In the genomic region with DNA sequence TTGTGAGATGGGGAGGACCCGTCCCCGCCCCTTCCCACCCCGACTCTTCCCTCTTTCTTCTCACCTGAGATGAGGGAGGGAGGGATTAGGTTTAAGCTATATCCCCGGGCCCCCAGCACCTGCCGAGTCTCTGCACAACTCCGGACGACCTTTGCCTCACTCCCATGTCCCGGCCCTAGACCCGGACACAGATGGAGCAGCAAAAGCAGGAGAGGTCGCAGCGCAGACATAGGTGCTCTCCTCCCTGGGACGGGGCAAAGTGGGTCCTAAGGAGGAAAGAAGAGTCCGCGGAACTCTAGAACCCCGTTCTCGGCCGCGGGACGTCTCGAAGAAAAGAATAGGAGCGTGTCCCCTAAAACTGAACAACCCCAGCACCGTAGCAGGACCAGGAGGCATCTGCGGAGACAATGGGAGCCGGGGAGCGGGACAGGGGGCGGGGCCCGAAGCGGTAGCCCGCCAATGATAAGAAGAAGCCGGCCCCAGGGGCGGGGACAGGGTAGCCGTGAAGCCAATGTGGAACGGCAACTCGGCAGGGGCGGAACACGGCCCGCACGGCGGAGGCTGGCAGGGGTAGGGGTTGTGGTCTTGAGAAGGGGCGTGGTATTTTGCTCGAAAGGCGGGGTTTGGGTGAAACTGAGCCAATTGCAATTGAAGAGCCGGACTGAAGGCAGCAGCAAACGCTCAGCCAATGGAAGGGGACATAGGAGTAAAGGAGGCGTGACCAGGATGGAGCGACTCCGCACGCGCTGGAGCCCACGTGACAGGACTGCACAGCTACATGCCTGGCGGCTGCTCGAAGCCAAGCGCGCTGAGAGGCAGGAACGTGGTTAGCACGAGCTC, we compare ENCODE assay signal across 8 mouse cellular contexts. TPM values are rescaled to one million over a fixed set of nuclear protein-coding genes. Genes with fewer than 3 reads are reported as not detected.
A peak's percentile ranks its signal among the peaks of the same experiment; 100 is the strongest.
DNase-seq lines count a peak whose midpoint lies in the region; ATAC-seq and TF ChIP-seq lines count a peak whose summit lies in the region.

A gene (minus strand): TSS at position 374 of the 840 bp plus-strand sequence.
A gene (minus strand): TSS at position 421 of the 840 bp plus-strand sequence.
A gene (plus strand): TSS at position 656 of the 840 bp plus-strand sequence.

- no peak for TF ChIP-seq CTCF in kidney, postnatal 0 days (IDR thresholded peaks at IDR 0.05; ENCODE audit: low read depth)
- no peak for TF ChIP-seq CTCF in liver, embryonic 14.5 days (IDR thresholded peaks at IDR 0.05; ENCODE audit: low read depth)

- peak within 1 kb of the TSS; percentile 63 for H3K9ac ChIP-seq in heart, embryonic 14.5 days (ENCODE audit: low read length)
- H3K9ac ChIP-seq in kidney, postnatal 0 days (ENCODE audit: low read depth, low read length): peak within 1 kb of the TSS; percentile 62
- H3K9ac ChIP-seq in liver, embryonic 14.5 days (replicated peaks): peak within 1 kb of the TSS; percentile 20; the same call in 1 of the 2 replicates

- H3K9me3 ChIP-seq in forebrain, embryonic 10.5 days: peaks cover 9% of the 10 kb centered on the region
- H3K9me3 ChIP-seq in heart, embryonic 14.5 days (ENCODE audit: control insufficient read depth, low read length): no peaks in the 10 kb centered on the region
- H3K9me3 ChIP-seq in kidney, postnatal 0 days (replicated peaks; ENCODE audit: low read length): no peaks in the 10 kb centered on the region
- no peaks in the 10 kb centered on the region for H3K9me3 ChIP-seq in liver, embryonic 14.5 days (ENCODE audit: control insufficient read depth, low read length)

- peak within 1 kb of the TSS; percentile 92 for H3K27ac ChIP-seq in forebrain, embryonic 10.5 days
- H3K27ac ChIP-seq in heart, embryonic 14.5 days (replicated peaks in 1 of 2; ENCODE audit: control insufficient read depth in 1 of 2, insufficient read depth in 1 of 2, low read depth in 2 of 2, low read length in 2 of 2): no peak within 1 kb of the TSS
- no peak within 1 kb of the TSS for H3K27ac ChIP-seq in kidney, postnatal 0 days
- H3K27ac ChIP-seq in liver, embryonic 14.5 days: no peak within 1 kb of the TSS

- H3K27me3 ChIP-seq in forebrain, embryonic 10.5 days (ENCODE audit: poor library complexity, severe bottlenecking): peaks cover 37% of the 10 kb centered on the region
- H3K27me3 ChIP-seq in heart, embryonic 14.5 days (ENCODE audit: control insufficient read depth, insufficient read depth, low read length): peaks cover 10% of the 10 kb centered on the region; the same call in 1 of the 2 replicates
- no peaks in the 10 kb centered on the region for H3K27me3 ChIP-seq in kidney, postnatal 0 days (ENCODE audit: insufficient read depth, low read length)
- no peaks in the 10 kb centered on the region for H3K27me3 ChIP-seq in liver, embryonic 14.5 days (ENCODE audit: control insufficient read depth, insufficient read depth, low read length)
- no peaks in the 10 kb centered on the region for H3K27me3 ChIP-seq in splenic B cell, adult 2 months (ENCODE audit: control insufficient read depth, insufficient read depth, low read length, poor library complexity, severe bottlenecking)

- peak; percentile 50; the same call in 1 of the 2 replicates for TF ChIP-seq EP300 in liver, embryonic 14.5 days (IDR thresholded peaks at IDR 0.05; ENCODE audit: low read depth)

- peak within 1 kb of the TSS; percentile 77 for H3K4me3 ChIP-seq in forebrain, embryonic 10.5 days
- H3K4me3 ChIP-seq in heart, embryonic 14.5 days (ENCODE audit: control insufficient read depth in 1 of 2, insufficient read depth in 1 of 2, low read depth in 1 of 2, low read length in 2 of 2): peak within 1 kb of the TSS; percentile 47 to 81
- peak within 1 kb of the TSS; percentile 55 for H3K4me3 ChIP-seq in kidney, postnatal 0 days (replicated peaks; ENCODE audit: low read depth, low read length)
- peak within 1 kb of the TSS; percentile 46 to 47; a peak in 3 of 4 replicates for H3K4me3 ChIP-seq in liver, embryonic 14.5 days (ENCODE audit: insufficient read depth in 1 of 2, low read depth in 2 of 2, low read length in 2 of 2)

- 1% methylated on average over 56 of the region's 56 CpGs for WGBS in forebrain, embryonic 10.5 days
- WGBS in heart, embryonic 14.5 days: under 1% methylated on average over 56 of the region's 56 CpGs
- under 1% methylated on average over 56 of the region's 56 CpGs for WGBS in kidney, postnatal 0 days
- WGBS in liver, embryonic 14.5 days (ENCODE audit: insufficient replicate concordance): 1% methylated on average over 56 of the region's 56 CpGs

- peaks cover 39% of the 10 kb centered on the region for H3K36me3 ChIP-seq in forebrain, embryonic 10.5 days (replicated peaks)
- H3K36me3 ChIP-seq in heart, embryonic 14.5 days (ENCODE audit: control insufficient read depth, insufficient read depth, low read length): no peaks in the 10 kb centered on the region
- 0 out of 2 replicates have a peak, but pooled peaks cover 6% of the 10 kb centered on the region for H3K36me3 ChIP-seq in kidney, postnatal 0 days (ENCODE audit: insufficient read depth, low read length)
- H3K36me3 ChIP-seq in liver, embryonic 14.5 days (replicated peaks; ENCODE audit: control insufficient read depth, insufficient read depth, low read depth): no peaks in the 10 kb centered on the region
- no peaks in the 10 kb centered on the region; the same call in 1 of the 2 replicates for H3K36me3 ChIP-seq in splenic B cell, adult 2 months (ENCODE audit: control insufficient read depth, insufficient read depth, low read length, poor library complexity, severe bottlenecking)

- peaks cover 48% of the 10 kb centered on the region for H3K4me1 ChIP-seq in forebrain, embryonic 10.5 days
- H3K4me1 ChIP-seq in heart, embryonic 14.5 days (ENCODE audit: control insufficient read depth in 2 of 2, insufficient read depth in 2 of 2, low read length in 2 of 2): peaks cover 3 to 4% of the 10 kb centered on the region in 2 experiments; a peak in 3 of 4 replicates
- H3K4me1 ChIP-seq in kidney, postnatal 0 days (replicated peaks; ENCODE audit: insufficient read depth, low read length): peaks cover 11% of the 10 kb centered on the region; the same call in 1 of the 2 replicates
- H3K4me1 ChIP-seq in liver, embryonic 14.5 days (replicated peaks; ENCODE audit: control insufficient read depth in 2 of 2, insufficient read depth in 2 of 2, low read length in 1 of 2): peaks cover 0 to 5% of the 10 kb centered on the region in 2 experiments; a peak in 3 of 4 replicates

- peak within 1 kb of the TSS; percentile 68 for H3K4me2 ChIP-seq in heart, embryonic 14.5 days (ENCODE audit: low read length)
- peak within 1 kb of the TSS; percentile 87 for H3K4me2 ChIP-seq in kidney, postnatal 0 days (ENCODE audit: low read length)
- H3K4me2 ChIP-seq in liver, embryonic 14.5 days (ENCODE audit: low read depth): peak within 1 kb of the TSS; percentile 80

- peak; percentile 90 for DNase-seq in c-Kit-positive CD71-negative TER-119-negative erythroid progenitor cells, embryonic 14.5 days (ENCODE audit: low read depth)
- DNase-seq in forebrain, embryonic 10.5 days (ENCODE audit: extremely low spot score, low spot score): peak; percentile 99
- DNase-seq in kidney, postnatal 0 days (ENCODE audit: low spot score): peak; percentile 98
- DNase-seq in liver, embryonic 14.5 days (ENCODE audit: low read depth in 3 of 3, low spot score in 3 of 3): peak; percentile 85 to 88 (median 87)
- DNase-seq in natural killer cell, adult 2 months (ENCODE audit: low spot score in 2 of 2): peak; percentile 78 to 87
- peak; percentile 95 for DNase-seq in splenic B cell, adult 2 months (ENCODE audit: low read depth, low spot score)

- peak; percentile 93 for ATAC-seq in CD4-positive, CD25-positive, alpha-beta regulatory T cell, adult 4 months
- peak; percentile 98 for ATAC-seq in heart, embryonic 14.5 days (ENCODE audit: insufficient number of reproducible peaks, insufficient read depth, low FRiP score, low read depth)
- peak; percentile 97 for ATAC-seq in kidney, postnatal 0 days (replicated peaks; ENCODE audit: low FRiP score, low read depth)
- peak; percentile 98 for ATAC-seq in liver, embryonic 14.5 days (ENCODE audit: insufficient read depth)

RNA-seq across cellular contexts. Expression of the first gene that starts in this region (rescaled TPM):
- polyA plus RNA-seq in CD4-positive, CD25-positive, alpha-beta regulatory T cell, adult 4 months (2017; shearing (Covaris generic)): not detected
- 0.09 TPM in 2 replicates for polyA plus RNA-seq in forebrain, embryonic 10.5 days (2016; fragmentation: Nextera tagmentation; extraction: Ambion mirVana)
- polyA plus RNA-seq in heart, embryonic 14.5 days (2014; fragmentation: Nextera tagmentation; extraction: Ambion mirVana): 0.05 TPM in 1 of 2 replicates, not detected in the other
- 0.06 and 0.16 TPM in 2 replicates for polyA plus RNA-seq in kidney, postnatal 0 days (2015; fragmentation: Nextera tagmentation; extraction: Ambion mirVana)
- polyA plus RNA-seq in liver, embryonic 14.5 days (2012; rRNA removed): not detected in 2 replicates
- polyA plus RNA-seq in liver, embryonic 14.5 days (2014; fragmentation: Nextera tagmentation; extraction: Ambion mirVana): 0.01 and 0.04 TPM in 2 replicates

RNA-seq across cellular contexts. Expression of the second gene that starts in this region (rescaled TPM):
- polyA plus RNA-seq in CD4-positive, CD25-positive, alpha-beta regulatory T cell, adult 4 months (2017; shearing (Covaris generic)): under 1 TPM; 0.19 to 0.96 TPM
- polyA plus RNA-seq in forebrain, embryonic 10.5 days (2016; fragmentation: Nextera tagmentation; extraction: Ambion mirVana): 34.8 and 36.7 TPM in 2 replicates
- polyA plus RNA-seq in heart, embryonic 14.5 days (2014; fragmentation: Nextera tagmentation; extraction: Ambion mirVana): 1.3 and 1.5 TPM in 2 replicates
- polyA plus RNA-seq in kidney, postnatal 0 days (2015; fragmentation: Nextera tagmentation; extraction: Ambion mirVana): 8.1 and 9.1 TPM in 2 replicates
- 1.7 and 2.5 TPM in 2 replicates for polyA plus RNA-seq in liver, embryonic 14.5 days (2012; rRNA removed)
- polyA plus RNA-seq in liver, embryonic 14.5 days (2014; fragmentation: Nextera tagmentation; extraction: Ambion mirVana): not detected in 2 replicates

RNA-seq across cellular contexts. Expression of the third gene that starts in this region (rescaled TPM):
- under 1 TPM in 1 of 2 experiments, not detected in 1; 0.70 TPM for polyA plus RNA-seq in CD4-positive, CD25-positive, alpha-beta regulatory T cell, adult 4 months (2017; shearing (Covaris generic))
- 3.8 and 4.1 TPM in 2 replicates for polyA plus RNA-seq in forebrain, embryonic 10.5 days (2016; fragmentation: Nextera tagmentation; extraction: Ambion mirVana)
- polyA plus RNA-seq in heart, embryonic 14.5 days (2014; fragmentation: Nextera tagmentation; extraction: Ambion mirVana): 2.0 and 2.1 TPM in 2 replicates
- 1.7 and 1.8 TPM in 2 replicates for polyA plus RNA-seq in kidney, postnatal 0 days (2015; fragmentation: Nextera tagmentation; extraction: Ambion mirVana)
- 2.7 and 3.1 TPM in 2 replicates for polyA plus RNA-seq in liver, embryonic 14.5 days (2012; rRNA removed)
- 1.8 and 1.9 TPM in 2 replicates for polyA plus RNA-seq in liver, embryonic 14.5 days (2014; fragmentation: Nextera tagmentation; extraction: Ambion mirVana)

Comparison
In these comparisons a context has a peak if more than half of its experiments do, and no peak if none do; other contexts are left out.
1. Peak in ATAC-seq in CD4-positive, CD25-positive, alpha-beta regulatory T cell, adult 4 months; RNA of the genes that start here not detected or under 1 TPM.